9 mouse cellular contexts compared by ENCODE assay signal in the genomic region with DNA sequence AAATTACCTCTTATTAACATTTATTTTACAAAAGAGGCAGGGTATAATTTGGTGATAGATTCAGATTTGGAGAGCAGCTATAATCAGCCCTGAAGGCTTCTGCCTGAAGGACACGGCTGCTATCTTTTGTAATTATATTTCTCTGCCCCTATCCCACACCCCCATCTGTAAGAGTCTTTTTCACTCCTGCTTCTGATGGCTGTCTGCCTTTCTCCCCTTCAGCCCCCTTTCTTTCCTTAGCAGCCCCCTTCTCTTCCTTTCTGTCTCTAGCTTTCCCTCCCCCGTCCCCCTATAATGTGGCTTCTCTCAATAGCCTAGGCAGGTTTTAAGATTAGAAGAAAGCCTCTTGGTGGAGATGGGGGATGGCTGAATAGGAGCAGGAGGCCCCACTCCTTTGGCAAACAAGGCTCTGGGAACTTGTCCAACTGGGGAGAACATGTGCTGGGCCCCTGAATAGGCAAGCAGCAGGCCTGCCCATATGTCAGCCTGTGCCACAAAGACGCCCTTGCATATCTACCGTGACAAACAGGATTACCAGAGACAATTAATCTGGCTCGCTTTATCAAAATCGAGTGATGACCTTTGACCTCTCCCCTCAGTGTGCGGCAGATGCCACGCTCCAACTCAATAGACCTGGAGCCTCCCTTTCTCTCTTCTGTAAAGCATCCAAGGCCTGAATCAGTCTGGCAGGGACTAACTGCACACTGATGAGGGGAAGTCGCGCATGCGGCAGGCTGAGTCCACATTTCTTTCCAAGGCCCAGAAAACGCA.
DNase-seq lines count a peak whose midpoint lies in the region; ATAC-seq lines count a peak whose summit lies in the region.
"Had no signal": no experiment of that assay in that cellular context is flagged by ENCODE, and none has a peak within 500 bp of the region (broad histone marks: within the 10 kb centered on the region; RNA-seq: fewer than 3 reads in every experiment).

No protein-coding gene starts in this region.

- WGBS in liver, embryonic 11.5 days, result 54% methylated on average over 12 of the region's 12 CpGs
- WGBS in embryonic facial prominence, embryonic 15.5 days, result 24% methylated on average over 12 of the region's 12 CpGs
- 14% methylated on average over 12 of the region's 12 CpGs for WGBS in hindbrain, embryonic 13.5 days

- H3K27ac ChIP-seq in liver, embryonic 11.5 days (ENCODE audit: low read depth, low read length), result no peak overlapping the region
- peak overlapping the region; percentile 67 for H3K27ac ChIP-seq in embryonic facial prominence, embryonic 15.5 days (replicated peaks)
- peak overlapping the region; percentile 75 for H3K27ac ChIP-seq in hindbrain, embryonic 13.5 days

- intact Hi-C loops in left cerebral cortex, postnatal 25 days (cut with DNase I), result no loop called here

- H3K9me3 ChIP-seq in liver, embryonic 11.5 days (ENCODE audit: control insufficient read depth, low read length), result no peaks in the 10 kb centered on the region
- no peaks in the 10 kb centered on the region for H3K9me3 ChIP-seq in embryonic facial prominence, embryonic 15.5 days (replicated peaks)
- H3K9me3 ChIP-seq in hindbrain, embryonic 13.5 days, result no peaks in the 10 kb centered on the region

- no peaks in the 10 kb centered on the region for H3K36me3 ChIP-seq in liver, embryonic 11.5 days (ENCODE audit: control insufficient read depth, insufficient read depth, low read length)
- no peaks in the 10 kb centered on the region for H3K36me3 ChIP-seq in embryonic facial prominence, embryonic 15.5 days
- no peaks in the 10 kb centered on the region for H3K36me3 ChIP-seq in hindbrain, embryonic 13.5 days

- no peaks in the 10 kb centered on the region for H3K27me3 ChIP-seq in liver, embryonic 11.5 days (replicated peaks; ENCODE audit: control insufficient read depth, insufficient read depth, low read length)
- no peaks in the 10 kb centered on the region for H3K27me3 ChIP-seq in embryonic facial prominence, embryonic 15.5 days
- H3K27me3 ChIP-seq in hindbrain, embryonic 13.5 days, result no peaks in the 10 kb centered on the region

- H3K4me2 ChIP-seq in liver, embryonic 11.5 days, result no peak overlapping the region
- no peak overlapping the region for H3K4me2 ChIP-seq in embryonic facial prominence, embryonic 15.5 days (replicated peaks)
- no peak overlapping the region for H3K4me2 ChIP-seq in hindbrain, embryonic 13.5 days

- peak; percentile 9 for DNase-seq in liver
- DNase-seq in liver, embryonic 11.5 days (ENCODE audit: low spot score), result no peak
- DNase-seq in left cerebral cortex, postnatal 25 days (ENCODE audit: low spot score in 2 of 2), result peak; percentile 52 to 79
- DNase-seq in ovary, adult 18-20 months (ENCODE audit: low spot score), result peak; percentile 2
- DNase-seq in kidney, adult 11 months, result no peak

- H3K9ac ChIP-seq in liver, embryonic 11.5 days (ENCODE audit: low read depth, low read length), result no peak overlapping the region
- H3K9ac ChIP-seq in embryonic facial prominence, embryonic 15.5 days, result no peak overlapping the region
- no peak overlapping the region for H3K9ac ChIP-seq in hindbrain, embryonic 13.5 days

- no peak for ATAC-seq in liver, embryonic 11.5 days (replicated peaks; ENCODE audit: low FRiP score)
- peak; percentile 85 for ATAC-seq in embryonic facial prominence, embryonic 15.5 days (ENCODE audit: insufficient number of reproducible peaks, low FRiP score, low TSS enrichment, low read depth)
- peak; percentile 98 for ATAC-seq in hindbrain, embryonic 13.5 days (ENCODE audit: low FRiP score)
- no peak for ATAC-seq in erythroblast, adult 5-6 weeks (replicated peaks; ENCODE audit: low FRiP score, poor library complexity, severe bottlenecking)

- H3K4me1 ChIP-seq in liver, embryonic 11.5 days (replicated peaks; ENCODE audit: control insufficient read depth, insufficient read depth, low read length), result no peaks in the 10 kb centered on the region
- peaks cover 13% of the 10 kb centered on the region for H3K4me1 ChIP-seq in embryonic facial prominence, embryonic 15.5 days
- H3K4me1 ChIP-seq in hindbrain, embryonic 13.5 days (replicated peaks), result peaks cover 15% of the 10 kb centered on the region

- H3K4me3 ChIP-seq in liver, embryonic 11.5 days (ENCODE audit: low read depth, low read length), result no peak overlapping the region
- H3K4me3 ChIP-seq in embryonic facial prominence, embryonic 15.5 days (replicated peaks), result no peak overlapping the region
- H3K4me3 ChIP-seq in hindbrain, embryonic 13.5 days, result no peak overlapping the region
- H3K4me3 ChIP-seq: erythroblast, embryonic 14.5 days had no signal

Comparison
In these comparisons a context has a peak if more than half of its experiments do, and no peak if none do; other contexts are left out.
1. DNase-seq: peak in liver (single experiment), left cerebral cortex, postnatal 25 days (2 of 2) and ovary, adult 18-20 months (single experiment); none in liver, embryonic 11.5 days (single experiment) and kidney, adult 11 months (single experiment).
2. ATAC-seq: peak in embryonic facial prominence, embryonic 15.5 days (single experiment) and hindbrain, embryonic 13.5 days (single experiment); none in liver, embryonic 11.5 days (single experiment) and erythroblast, adult 5-6 weeks (single experiment).